16 mouse cellular contexts compared by ENCODE assay signal in the genomic region with DNA sequence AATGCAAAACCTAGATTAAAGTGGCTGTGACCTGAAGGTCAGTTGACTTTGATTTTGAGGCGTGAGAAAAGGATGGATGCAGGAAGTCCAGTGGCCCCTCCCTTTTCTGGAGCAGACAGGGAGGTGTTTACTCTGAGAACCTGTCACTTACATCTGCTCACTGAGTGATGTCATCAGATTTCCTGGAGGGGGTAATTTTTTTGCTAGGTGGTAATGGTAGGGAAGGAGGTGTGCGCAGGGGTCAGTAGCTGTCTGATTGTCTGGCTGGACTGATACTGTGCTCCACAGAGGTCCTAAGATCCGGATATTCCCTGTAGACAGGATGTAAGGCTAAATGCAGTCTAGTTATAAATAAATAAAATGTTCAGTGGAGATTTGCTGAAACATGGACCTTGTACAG.
"Had no signal": no experiment of that assay in that cellular context is flagged by ENCODE, and none has a peak within 500 bp of the region (broad histone marks: within the 10 kb centered on the region; RNA-seq: fewer than 3 reads in every experiment).

No protein-coding gene starts in this region.

- H3K9me3 ChIP-seq: limb, embryonic 10.5 days; limb, embryonic 13.5 days; liver, embryonic 12.5 days; liver, embryonic 15.5 days had no signal

- H3K9ac ChIP-seq: limb, embryonic 13.5 days; liver, embryonic 12.5 days; liver, embryonic 15.5 days had no signal

- H3K36me3 ChIP-seq: limb, embryonic 10.5 days; limb, embryonic 13.5 days; liver, embryonic 12.5 days; liver, embryonic 15.5 days had no signal

- DNase-seq: kidney, adult 2 months; layer of hippocampus, adult 9-11 months; liver; midbrain, embryonic 14.5 days; thymus, adult 18-20 months; thymus, postnatal 14 days; thymus, postnatal 4 days had no signal

- H3K27me3 ChIP-seq: limb, embryonic 13.5 days; liver, embryonic 12.5 days; liver, embryonic 15.5 days; megakaryocyte, embryonic 14.5 days had no signal

- H3K27ac ChIP-seq: kidney, postnatal 0 days; layer of hippocampus, adult 2 months; limb, embryonic 10.5 days; limb, embryonic 13.5 days; liver, embryonic 12.5 days; liver, embryonic 15.5 days had no signal

- H3K4me2 ChIP-seq: limb, embryonic 13.5 days; liver, embryonic 12.5 days; liver, embryonic 15.5 days; midbrain, embryonic 11.5 days had no signal

- ATAC-seq: intestine, postnatal 0 days; liver, embryonic 12.5 days had no signal

- H3K4me3 ChIP-seq: layer of hippocampus, adult 2 months; limb, embryonic 10.5 days; limb, embryonic 13.5 days; liver, embryonic 12.5 days; liver, embryonic 15.5 days; megakaryocyte, embryonic 14.5 days had no signal

- H3K4me1 ChIP-seq: limb, embryonic 10.5 days; limb, embryonic 13.5 days; liver, embryonic 12.5 days; liver, embryonic 15.5 days had no signal
